Mouse (Mus musculus) spleen, adult 2 months (tissue): Measurements from ENCODE around the gene Plxna4. TPM values are rescaled to one million over a fixed set of nuclear protein-coding genes. Genes with fewer than 3 reads are reported as not detected.

ENCODE experiments used
- DNase-seq, 2 experiments: peaks; one replicate each; pipeline versions ENCODE4 v3.0.0 to v3.0.0-alpha.2; 2012 to 2021; ENCODE audit warnings: low spot score in 2 of 2, low read depth in 1 of 2
- H3K27ac ChIP-seq: fragments of 200-500 bp; 2 replicates; pipeline ENCODE4 v1.5.1; 2012; ENCODE audit warnings: low read length, inconsistent platforms; ENCODE audit not compliant: insufficient read depth
- H3K27me3 ChIP-seq: fragments of 200-500 bp; 2 replicates; pipeline ENCODE4 v1.6.1; 2012; ENCODE audit warnings: mild to moderate bottlenecking, moderate library complexity, low read length, inconsistent platforms; ENCODE audit not compliant: control insufficient read depth, insufficient read depth
- H3K36me3 ChIP-seq: fragments of 200-500 bp; 2 replicates; pipeline ENCODE4 v1.6.1; 2012; ENCODE audit warnings: mild to moderate bottlenecking, low read length, inconsistent platforms; ENCODE audit not compliant: control insufficient read depth, insufficient read depth
- H3K4me1 ChIP-seq: fragments of 200-500 bp; 2 replicates; pipeline ENCODE4 v1.6.1; 2011; ENCODE audit warnings: inconsistent platforms; ENCODE audit not compliant: control insufficient read depth, insufficient read depth, insufficient read length
- H3K4me3 ChIP-seq: fragments of 200-500 bp; 2 replicates; pipeline ENCODE4 v1.5.1; 2011; ENCODE audit warnings: mild to moderate bottlenecking, inconsistent platforms; ENCODE audit not compliant: insufficient read depth, insufficient read length; ENCODE audit errors: extremely low read depth
- CTCF ChIP-seq: fragments of 200-500 bp; IDR thresholded peaks from 2 replicates; pipeline ENCODE4 v1.5.1; 2011; ENCODE audit warnings: mild to moderate bottlenecking, inconsistent platforms; ENCODE audit not compliant: insufficient read depth, insufficient read length, insufficient replicate concordance; ENCODE audit errors: extremely low read depth
- POLR2A ChIP-seq: fragments of 200-500 bp; IDR thresholded peaks from 2 replicates; pipeline ENCODE4 v1.6.1; 2011; ENCODE audit warnings: low read depth, low read length, inconsistent platforms
- WGBS: fragments of 180-500 bp; shearing (Covaris S2); methylation state at CpG from one replicate; pipeline ENCODE4 v1.1.7; 2018; 5-methylcytosine and 5-hydroxymethylcytosine counted together
- polyA plus RNA-seq: library from polyadenylated mRNA; depleted of rRNA; stranded (reverse); fragments of >200 nt; gene quantifications from 2 replicates; pipeline ENCODE4 v1.2.3, GENCODE M21; 2012

Gene Plxna4
- polyA plus RNA-seq, 1 experiment: 1.0 TPM

DNA sequence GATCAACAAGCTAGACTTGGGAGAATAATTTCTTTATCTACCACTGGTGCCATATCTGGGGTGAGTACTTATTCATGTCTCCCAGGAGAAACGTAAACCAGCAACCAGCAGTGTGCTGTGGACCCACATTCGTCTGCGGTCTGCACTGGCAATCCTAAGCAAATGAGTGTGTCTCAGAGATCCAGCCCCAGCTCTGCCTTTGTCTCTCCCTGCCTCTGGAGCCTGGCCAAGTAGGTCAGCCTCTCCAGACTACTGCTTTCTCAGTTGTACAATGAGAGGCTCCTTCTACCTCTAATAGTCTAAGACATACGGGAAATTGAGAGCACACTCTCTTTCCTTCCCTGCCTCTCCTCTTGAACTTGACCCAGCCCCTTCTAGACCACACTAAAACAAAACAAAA lies 316.5 kb downstream of the Plxna4 start:
- no peak overlapping the region for H3K4me3 ChIP-seq
- no peaks in the 10 kb centered on the region for H3K27me3 ChIP-seq
- no peak overlapping the region for H3K27ac ChIP-seq
- WGBS: 88% methylated on average over 4 of the region's 4 CpGs
- DNase-seq: no peak
- TF ChIP-seq POLR2A (no peak), CTCF (no peak)
- no peaks in the 10 kb centered on the region for H3K36me3 ChIP-seq
- H3K4me1 ChIP-seq: no peaks in the 10 kb centered on the region

- WGBS: 86% methylated on average over 7 of the region's 7 CpGs
- H3K27ac ChIP-seq: no peak overlapping the region
- H3K4me1 ChIP-seq: no peaks in the 10 kb centered on the region
- DNase-seq: no peak
- H3K4me3 ChIP-seq: no peak overlapping the region
- H3K36me3 ChIP-seq: no peaks in the 10 kb centered on the region
- TF ChIP-seq CTCF (no peak), POLR2A (no peak)
- no peaks in the 10 kb centered on the region for H3K27me3 ChIP-seq
Observed at GRCm38 (mm10) chr6:32266085-32266484, 321.9 kb downstream of the Plxna4 start.

- DNase-seq: no peak
- H3K4me3 ChIP-seq: no peak overlapping the region
- 67% methylated on average over 3 of the region's 3 CpGs for WGBS
- no peaks in the 10 kb centered on the region for H3K27me3 ChIP-seq
- H3K36me3 ChIP-seq: no peaks in the 10 kb centered on the region
- TF ChIP-seq POLR2A (no peak), CTCF (no peak)
- H3K4me1 ChIP-seq: no peaks in the 10 kb centered on the region
- H3K27ac ChIP-seq: no peak overlapping the region
Observed at GRCm38 (mm10) chr6:32261339-32261738, 326.7 kb downstream of the Plxna4 start.

GRCm38 (mm10) chr6:32260341-32260740 lies 327.7 kb downstream of the Plxna4 start:
- Histone ChIP-seq H3K27ac (no peak overlapping the region), H3K4me1 (no peaks in the 10 kb centered on the region), H3K27me3 (no peaks in the 10 kb centered on the region), H3K36me3 (no peaks in the 10 kb centered on the region), H3K4me3 (no peak overlapping the region)
- TF ChIP-seq POLR2A: no peak
- TF ChIP-seq CTCF: no peak
- DNase-seq: no peak
- 90% methylated on average over 5 of the region's 5 CpGs for WGBS

- no peak for TF ChIP-seq CTCF
- no peak for TF ChIP-seq POLR2A
- H3K27ac ChIP-seq: no peak overlapping the region
- no peaks in the 10 kb centered on the region for H3K27me3 ChIP-seq
- WGBS: 68% methylated on average over 2 of the region's 2 CpGs
- DNase-seq: no peak
- H3K4me1 ChIP-seq: no peaks in the 10 kb centered on the region
- H3K4me3 ChIP-seq: no peak overlapping the region
- H3K36me3 ChIP-seq: no peaks in the 10 kb centered on the region
Observed at GRCm38 (mm10) chr6:32255191-32255590, 332.8 kb downstream of the Plxna4 start.

DNA sequence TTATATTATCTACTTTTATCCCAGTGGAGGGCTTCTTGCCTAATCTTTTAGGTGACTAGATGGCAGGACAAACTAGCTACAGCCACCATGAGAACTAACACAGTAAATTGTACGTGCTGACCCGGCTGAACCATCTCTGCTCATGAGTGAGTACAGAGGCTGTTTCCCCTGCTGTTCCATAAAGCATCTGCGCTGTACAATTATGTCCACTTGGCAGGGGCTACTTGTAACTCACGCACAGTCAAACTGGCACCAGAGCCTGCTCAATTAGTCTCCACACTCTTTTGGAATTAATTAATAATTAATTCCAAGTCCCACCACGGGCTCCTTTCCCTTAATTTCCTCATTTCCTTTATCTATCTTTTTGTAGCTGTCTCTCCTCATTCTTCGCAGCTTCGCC lies 335.8 kb downstream of the Plxna4 start:
- TF ChIP-seq POLR2A: no peak
- TF ChIP-seq CTCF: no peak
- H3K4me3 ChIP-seq: no peak overlapping the region
- H3K27ac ChIP-seq: no peak overlapping the region
- no peaks in the 10 kb centered on the region for H3K4me1 ChIP-seq
- no peaks in the 10 kb centered on the region for H3K27me3 ChIP-seq
- H3K36me3 ChIP-seq: no peaks in the 10 kb centered on the region
- WGBS: 87% methylated on average over 7 of the region's 7 CpGs
- no peak for DNase-seq

GRCm38 (mm10) chr6:32251674-32252073 lies 336.3 kb downstream of the Plxna4 start:
- TF ChIP-seq POLR2A (no peak), CTCF (no peak)
- WGBS: 80% methylated on average over 10 of the region's 10 CpGs
- Histone ChIP-seq H3K4me1 (no peaks in the 10 kb centered on the region), H3K4me3 (no peak overlapping the region), H3K36me3 (no peaks in the 10 kb centered on the region), H3K27me3 (no peaks in the 10 kb centered on the region), H3K27ac (no peak overlapping the region)
- no peak for DNase-seq

DNA sequence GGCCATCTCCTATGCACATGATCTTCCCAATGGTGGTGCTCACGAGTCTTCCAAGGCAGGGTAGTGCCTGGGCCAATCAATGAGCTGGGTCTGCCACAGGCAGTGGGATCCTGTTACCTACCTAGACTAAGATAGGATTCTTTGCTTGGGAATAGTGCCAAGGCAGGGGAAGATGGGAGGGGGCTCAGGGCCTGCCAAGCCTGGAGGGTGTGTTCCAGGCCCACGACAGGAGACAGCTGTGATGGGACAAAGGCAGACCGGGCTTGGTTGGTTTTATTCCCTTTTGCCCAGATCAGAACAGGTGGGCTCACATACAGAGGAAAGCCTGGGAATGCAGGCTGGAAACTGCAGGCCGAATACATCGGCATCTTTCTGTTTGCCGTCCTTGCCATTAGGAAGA lies 342.0 kb downstream of the Plxna4 start:
- no peaks in the 10 kb centered on the region for H3K36me3 ChIP-seq
- 81% methylated on average over 6 of the region's 6 CpGs for WGBS
- no peak for TF ChIP-seq CTCF
- TF ChIP-seq POLR2A: no peak
- H3K27ac ChIP-seq: no peak overlapping the region
- no peak for DNase-seq
- H3K4me3 ChIP-seq: no peak overlapping the region
- H3K27me3 ChIP-seq: no peaks in the 10 kb centered on the region
- H3K4me1 ChIP-seq: no peaks in the 10 kb centered on the region
